Mouse (Mus musculus) neural tube, embryonic 14.5 days (tissue): ENCODE results near the gene Pheta2. TPM values are rescaled to one million over a fixed set of nuclear protein-coding genes. Genes with fewer than 3 reads are reported as not detected.
"Not testable (repeated sequence)": the region's sequence is repeated elsewhere in the genome, so short reads cannot be mapped to it uniquely, and the experiment has no call there.

Experiments
- ATAC-seq: fragments of 200-750 bp; cut with Nextera tagmentation; 2 replicates; pipeline ENCODE4 v1.8.0; 2017; ENCODE audit warnings: low read depth, mild to moderate bottlenecking, moderate TSS enrichment, moderate library complexity
- H3K27ac ChIP-seq: fragments of 300-500 bp; sonication (generic); 2 replicates; pipeline ENCODE4 v1.5.1; 2014; ENCODE audit warnings: low read depth, mild to moderate bottlenecking, control low read depth, low read length, moderate library complexity, mixed read lengths
- H3K27me3 ChIP-seq: fragments of 300-500 bp; sonication (generic); 2 replicates; pipeline ENCODE4 v1.6.1; 2014; ENCODE audit warnings: low read length; ENCODE audit not compliant: control insufficient read depth, insufficient read depth
- H3K36me3 ChIP-seq: fragments of 300-500 bp; sonication (generic); 2 replicates; pipeline ENCODE4 v1.6.1; 2014; ENCODE audit warnings: low read length, mixed read lengths; ENCODE audit not compliant: control insufficient read depth, insufficient read depth
- H3K4me1 ChIP-seq: fragments of 300-500 bp; sonication (generic); 2 replicates; pipeline ENCODE4 v1.6.1; 2014; ENCODE audit warnings: low read length; ENCODE audit not compliant: control insufficient read depth, insufficient read depth
- H3K4me2 ChIP-seq: fragments of 300-500 bp; sonication (generic); 2 replicates; pipeline ENCODE4 v1.6.1; 2014; ENCODE audit warnings: mild to moderate bottlenecking, low read depth, low read length, control low read depth
- H3K4me3 ChIP-seq: fragments of 300-500 bp; sonication (generic); 2 replicates; pipeline ENCODE4 v1.5.1; 2014; ENCODE audit warnings: low read depth, low read length, control low read depth, mixed read lengths
- H3K9ac ChIP-seq: fragments of 300-500 bp; sonication (generic); replicated peaks from 2 replicates; pipeline ENCODE4 v1.6.1; 2014; ENCODE audit warnings: low read depth, mild to moderate bottlenecking, control low read depth, low read length, mixed read lengths
- H3K9me3 ChIP-seq: fragments of 300-500 bp; sonication (generic); 2 replicates; pipeline ENCODE4 v1.6.1; 2016; ENCODE audit warnings: low read length; ENCODE audit not compliant: control insufficient read depth
- WGBS: fragments of 180-500 bp; shearing (Covaris S2); extraction: QIAGEN DNeasy Blood & Tissue Kit; methylation state at CpG from one replicate; pipeline ENCODE4 v1.1.7; 2014; 5-methylcytosine and 5-hydroxymethylcytosine counted together
- microRNA-seq: library from miRNA; unstranded; fragments of <30 nt; microRNA quantifications from one replicate; pipeline ENCODE4, GENCODE M21; 2016
- polyA plus RNA-seq: library from polyadenylated mRNA; unstranded; fragments of >200 nt; fragmentation: Nextera tagmentation; extraction: Ambion mirVana; gene quantifications from 2 replicates; pipeline ENCODE4 v1.2.1, GENCODE M21; 2014

Pheta2 gene
- polyA plus RNA-seq, 1 experiment from 2014 or later: 0.87 TPM

- ATAC-seq: no peak
- 95% methylated on average over 2 of the region's 2 CpGs for WGBS
- Histone ChIP-seq H3K4me2 (no peak overlapping the region), H3K9ac (no peak overlapping the region), H3K27me3 (no peaks in the 10 kb centered on the region), H3K36me3 (no peaks in the 10 kb centered on the region), H3K4me3 (no peak overlapping the region), H3K9me3 (no peaks in the 10 kb centered on the region), H3K27ac (no peak overlapping the region), H3K4me1 (no peaks in the 10 kb centered on the region)
These were observed 43.7 kb downstream of the Pheta2 start for GRCm38 (mm10) chr15:82382441-82382840.

GRCm38 (mm10) chr15:82385729-82386128 is 47.0 kb downstream of the Pheta2 start:
- Histone ChIP-seq H3K27me3 (no peaks in the 10 kb centered on the region), H3K36me3 (no peaks in the 10 kb centered on the region), H3K4me3 (no peak overlapping the region), H3K9me3 (no peaks in the 10 kb centered on the region), H3K4me2 (no peak overlapping the region), H3K9ac (no peak overlapping the region), H3K4me1 (no peaks in the 10 kb centered on the region), H3K27ac (no peak overlapping the region)
- ATAC-seq: no peak
- 92% methylated on average over 2 of the region's 2 CpGs for WGBS

GRCm38 (mm10) chr15:82389916-82390315 is 51.2 kb downstream of the Pheta2 start:
- H3K9ac ChIP-seq, H3K27me3 ChIP-seq, H3K27ac ChIP-seq, H3K4me2 ChIP-seq, ATAC-seq, H3K4me3 ChIP-seq, H3K4me1 ChIP-seq, H3K9me3 ChIP-seq, H3K36me3 ChIP-seq: not testable (repeated sequence)
- WGBS: 93% methylated on average over 10 of the region's 10 CpGs

GRCm38 (mm10) chr15:82393922-82394321 is 55.2 kb downstream of the Pheta2 start, which contains the start of gene Cyp2d11:
Gene Cyp2d11, minus strand, starts transcription at chr15:82394022.
- ATAC-seq, H3K4me2 ChIP-seq, H3K4me1 ChIP-seq, H3K4me3 ChIP-seq, H3K27ac ChIP-seq, H3K9me3 ChIP-seq, H3K36me3 ChIP-seq, H3K27me3 ChIP-seq, H3K9ac ChIP-seq: not testable (repeated sequence)
- WGBS: 82% methylated on average over 2 of the region's 2 CpGs

Small RNAs within 50 kb of the gene (microRNA-seq; reads per million reads assigned to microRNA genes)
- not detected for gene Mir7684

Other genes starting within 250 kb of the Pheta2 start
- gene Ccdc134, start 211.0 kb upstream of the Pheta2 start, polyA plus RNA-seq: 12.7 and 12.8 TPM in 2 replicates
- 141 and 164 TPM in 2 replicates for gene Srebf2, start 191.8 kb upstream of the Pheta2 start, polyA plus RNA-seq
- 2.9 and 6.9 TPM in 2 replicates for gene Shisa8, start 126.1 kb upstream of the Pheta2 start, polyA plus RNA-seq
- 0.32 and 1.4 TPM in 2 replicates for gene Tnfrsf13c, start 114.6 kb upstream of the Pheta2 start, polyA plus RNA-seq
- 11.2 and 12.0 TPM in 2 replicates for gene Cenpm, start 94.2 kb upstream of the Pheta2 start, polyA plus RNA-seq
- gene 1500009C09Rik, start 86.5 kb upstream of the Pheta2 start, polyA plus RNA-seq: 6.5 and 13.3 TPM in 2 replicates
- gene Sept3, start 64.0 kb upstream of the Pheta2 start, polyA plus RNA-seq: 395 and 439 TPM in 2 replicates
- gene Wbp2nl, start 40.0 kb upstream of the Pheta2 start, polyA plus RNA-seq: 0.28 TPM in 1 of 2 replicates, not detected in the other
- 27.1 and 34.9 TPM in 2 replicates for gene Naga, start within 50 bp of the Pheta2 start, polyA plus RNA-seq
- gene Smdt1, start within 50 bp of the Pheta2 start, polyA plus RNA-seq: 351 and 392 TPM in 2 replicates
- gene Ndufa6, start 15.4 kb downstream of the Pheta2 start, polyA plus RNA-seq: 391 and 432 TPM in 2 replicates
- 0.99 and 1.8 TPM in 2 replicates for gene Cyp2d22, start 41.3 kb downstream of the Pheta2 start, polyA plus RNA-seq
- not detected in 2 replicates for gene Cyp2d11, start 55.1 kb downstream of the Pheta2 start, polyA plus RNA-seq
- not detected in 2 replicates for gene Cyp2d10, start 68.3 kb downstream of the Pheta2 start, polyA plus RNA-seq
- gene Cyp2d9, start 94.5 kb downstream of the Pheta2 start, polyA plus RNA-seq: not detected in 2 replicates
- not detected in 2 replicates for gene Cyp2d12, start 216.1 kb downstream of the Pheta2 start, polyA plus RNA-seq